Mouse (Mus musculus) CH12.LX (cell line): ENCODE data around the gene Ager. TPM values are rescaled to one million over a fixed set of nuclear protein-coding genes. Genes with fewer than 3 reads are reported as not detected.

ENCODE experiments used
- DNase-seq: peaks from one replicate; pipeline ENCODE4 v3.0.0-alpha.2; 2013; ENCODE audit errors: extremely low read depth
- H3K27ac ChIP-seq: 2 replicates; pipeline ENCODE4 v1.5.1; 2012; ENCODE audit warnings: low read depth, mild to moderate bottlenecking, control low read depth, moderate library complexity; ENCODE audit not compliant: insufficient read depth
- H3K27me3 ChIP-seq: replicated peaks from 2 replicates; pipeline ENCODE3; 2012; ENCODE audit warnings: inconsistent platforms
- H3K36me3 ChIP-seq, 2 experiments: replicated peaks in 1 of 2; 2 replicates each; pipeline versions ENCODE3 to v1.6.1; 2012; ENCODE audit warnings: inconsistent platforms in 1 of 2, low read length in 1 of 2, mild to moderate bottlenecking in 1 of 2, mixed read lengths in 1 of 2, moderate library complexity in 1 of 2; ENCODE audit not compliant: control insufficient read depth in 1 of 2, insufficient read depth in 1 of 2
- H3K4me1 ChIP-seq, 2 experiments: 2 replicates each; pipeline ENCODE4 v1.6.1; 2012; ENCODE audit warnings: inconsistent platforms in 1 of 2, moderate library complexity in 1 of 2; ENCODE audit not compliant: insufficient read depth in 2 of 2, control insufficient read depth in 1 of 2
- H3K4me2 ChIP-seq: 2 replicates; pipeline ENCODE4 v1.6.1; 2012; ENCODE audit warnings: low read depth, mild to moderate bottlenecking, control low read depth; ENCODE audit not compliant: poor library complexity, insufficient read depth, severe bottlenecking
- H3K4me3 ChIP-seq, 3 experiments: fragments of 150-350 bp in 1 of 3; sonication (generic) in 1 of 3; replicated peaks in 1 of 3; 2 replicates each; pipeline versions ENCODE3 to v1.5.1; 2011 to 2012; ENCODE audit warnings: low read depth in 2 of 3, low read length in 2 of 3, mild to moderate bottlenecking in 2 of 3, moderate library complexity in 2 of 3, control low read depth in 1 of 3, improper control_type of control experiment in 1 of 3, inconsistent platforms in 1 of 3, mixed read lengths in 1 of 3; ENCODE audit not compliant: poor library complexity in 1 of 3
- H3K79me2 ChIP-seq: replicated peaks from 2 replicates; pipeline ENCODE4 v1.6.1; 2012; ENCODE audit warnings: mild to moderate bottlenecking, moderate library complexity; ENCODE audit not compliant: control insufficient read depth, poor library complexity, insufficient read depth, severe bottlenecking; ENCODE audit errors: extremely low read depth
- H3K9ac ChIP-seq: 2 replicates; pipeline ENCODE4 v1.6.1; 2012; ENCODE audit warnings: low read depth, mild to moderate bottlenecking, control low read depth, moderate library complexity; ENCODE audit not compliant: insufficient read depth
- H3K9me3 ChIP-seq: replicated peaks from 2 replicates; pipeline ENCODE3; 2012; ENCODE audit warnings: low read length, inconsistent platforms, mixed read lengths
- BHLHE40 ChIP-seq: IDR thresholded peaks from 2 replicates; pipeline ENCODE4 v1.6.1; 2011; ENCODE audit warnings: mild to moderate bottlenecking, low read depth, low read length, improper control_type of control experiment
- CHD1 ChIP-seq: IDR thresholded peaks from 2 replicates; pipeline ENCODE4 v1.6.1; 2012; ENCODE audit warnings: low read depth, low read length, improper control_type of control experiment, inconsistent platforms
- CHD2 ChIP-seq: IDR thresholded peaks from 2 replicates; pipeline ENCODE4 v1.6.1; 2011; ENCODE audit warnings: low read length, improper control_type of control experiment
- CTCF ChIP-seq, 2 experiments: IDR thresholded peaks in 1 of 2; conservative IDR thresholded peaks in 1 of 2; 2 replicates each; pipeline ENCODE4 v1.5.1; 2011 to 2012; ENCODE audit warnings: low read depth in 2 of 2, low read length in 2 of 2, improper control_type of control experiment in 1 of 2, inconsistent platforms in 1 of 2, mild to moderate bottlenecking in 1 of 2, moderate library complexity in 1 of 2
- E2F4 ChIP-seq: IDR thresholded peaks from 2 replicates; pipeline ENCODE4 v1.6.1; 2011; ENCODE audit warnings: low read depth, low read length, improper control_type of control experiment; ENCODE audit not compliant: insufficient replicate concordance
- EP300 ChIP-seq: IDR thresholded peaks from 2 replicates; pipeline ENCODE4 v1.6.1; 2011; ENCODE audit warnings: low read length, improper control_type of control experiment
- ETS1 ChIP-seq: conservative IDR thresholded peaks from 2 replicates; pipeline ENCODE4 v1.6.1; 2012; ENCODE audit warnings: low read depth, mild to moderate bottlenecking, inconsistent platforms, low read length, improper control_type of control experiment, moderate library complexity
- GABPA ChIP-seq: IDR thresholded peaks from 2 replicates; pipeline ENCODE4 v1.6.1; 2012; ENCODE audit warnings: low read depth, low read length, improper control_type of control experiment, inconsistent platforms; ENCODE audit not compliant: insufficient replicate concordance
- HCFC1 ChIP-seq: IDR thresholded peaks from 2 replicates; pipeline ENCODE4 v1.6.1; 2012; ENCODE audit warnings: low read depth, mild to moderate bottlenecking, inconsistent platforms, low read length, improper control_type of control experiment
- KAT2A ChIP-seq: IDR thresholded peaks from 2 replicates; pipeline ENCODE4 v1.6.1; 2012; ENCODE audit warnings: low read length, improper control_type of control experiment, inconsistent platforms; ENCODE audit not compliant: insufficient replicate concordance
- MAFK ChIP-seq: IDR thresholded peaks from 2 replicates; pipeline ENCODE4 v1.6.1; 2011; ENCODE audit warnings: low read length, improper control_type of control experiment; ENCODE audit not compliant: insufficient replicate concordance
- MAX ChIP-seq: IDR thresholded peaks from 2 replicates; pipeline ENCODE4 v1.6.1; 2011; ENCODE audit warnings: low read length, improper control_type of control experiment
- MAZ ChIP-seq: IDR thresholded peaks from 2 replicates; pipeline ENCODE4 v1.6.1; 2012; ENCODE audit warnings: low read depth, mild to moderate bottlenecking, inconsistent platforms, low read length, improper control_type of control experiment, moderate library complexity
- MEF2A ChIP-seq: IDR thresholded peaks from 2 replicates; pipeline ENCODE4 v1.6.1; 2014; ENCODE audit warnings: low read depth, mild to moderate bottlenecking, inconsistent platforms, low read length, improper control_type of control experiment, borderline replicate concordance
- MXI1 ChIP-seq: IDR thresholded peaks from 2 replicates; pipeline ENCODE4 v1.6.1; 2011; ENCODE audit warnings: mild to moderate bottlenecking, low read depth, low read length, improper control_type of control experiment
- NELFE ChIP-seq: IDR thresholded peaks from 2 replicates; pipeline ENCODE4 v1.6.1; 2011; ENCODE audit warnings: low read depth, low read length, improper control_type of control experiment
- PAX5 ChIP-seq: IDR thresholded peaks from 2 replicates; pipeline ENCODE4 v1.6.1; 2012; ENCODE audit warnings: low read length, inconsistent platforms, mixed read lengths
- POLR2A ChIP-seq: IDR thresholded peaks from 2 replicates; pipeline ENCODE4 v1.6.1; 2011; ENCODE audit warnings: low read depth, mild to moderate bottlenecking, improper control_type of control experiment, low read length
- POLR2AphosphoS2 ChIP-seq: IDR thresholded peaks from 2 replicates; pipeline ENCODE4 v1.6.1; 2011; ENCODE audit warnings: low read depth, low read length, improper control_type of control experiment
- RAD21 ChIP-seq: IDR thresholded peaks from 2 replicates; pipeline ENCODE4 v1.6.1; 2011; ENCODE audit warnings: low read depth, mild to moderate bottlenecking, low read length, improper control_type of control experiment, moderate library complexity
- RCOR1 ChIP-seq: conservative IDR thresholded peaks from 2 replicates; pipeline ENCODE4 v1.6.1; 2012; ENCODE audit warnings: low read depth, mild to moderate bottlenecking, inconsistent platforms, low read length, improper control_type of control experiment
- SMC3 ChIP-seq: IDR thresholded peaks from 2 replicates; pipeline ENCODE4 v1.6.1; 2011; ENCODE audit warnings: low read depth, low read length, improper control_type of control experiment
- TBP ChIP-seq: conservative IDR thresholded peaks from 2 replicates; pipeline ENCODE4 v1.6.1; 2011; ENCODE audit warnings: low read depth, low read length, improper control_type of control experiment
- TCF12 ChIP-seq: IDR thresholded peaks from 2 replicates; pipeline ENCODE4 v1.6.1; 2014; ENCODE audit warnings: low read depth, mild to moderate bottlenecking, inconsistent platforms, low read length, improper control_type of control experiment
- UBTF ChIP-seq: IDR thresholded peaks from 2 replicates; pipeline ENCODE4 v1.6.1; 2012; ENCODE audit warnings: low read depth, mild to moderate bottlenecking, inconsistent platforms, low read length, improper control_type of control experiment, moderate library complexity
- USF1 ChIP-seq: IDR thresholded peaks from 2 replicates; pipeline ENCODE4 v1.6.1; 2014; ENCODE audit warnings: low read depth, mild to moderate bottlenecking, inconsistent platforms, low read length, improper control_type of control experiment
- USF2 ChIP-seq: conservative IDR thresholded peaks from 2 replicates; pipeline ENCODE4 v1.6.1; 2011; ENCODE audit warnings: low read depth, low read length, improper control_type of control experiment
- ZC3H11A ChIP-seq: IDR thresholded peaks from 2 replicates; pipeline ENCODE4 v1.6.1; 2012; ENCODE audit warnings: low read depth, mild to moderate bottlenecking, inconsistent platforms, low read length, improper control_type of control experiment
- dilution Hi-C: fragments of 300-500 bp; cut with MboI; formaldehyde crosslinking; loops from 2 replicates; pipeline ENCODE4 v1.14.3; 2020; ENCODE audit warnings: low sequenced_read_pairs; ENCODE audit not compliant: extremely low pct_unique_long_range_greater_than_20kb, extremely low pct_ligation_motif_present
- in situ Hi-C: fragments of 300-500 bp; cut with MboI; formaldehyde crosslinking; loops from 3 replicates; pipeline ENCODE4 v1.14.3; 2019; ENCODE audit warnings: low sequenced_read_pairs, low pct_ligation_motif_present, low pct_unique_long_range_greater_than_20kb, mixed read lengths
- polyA plus RNA-seq: library from polyadenylated mRNA; unstranded; fragments of >175 nt; gene quantifications from 2 replicates; pipeline ENCODE4 v1.2.1, GENCODE M21; 2012; ENCODE audit warnings: low read depth; ENCODE audit not compliant: insufficient read length
- total RNA-seq, 2 experiments: library from RNA; depleted of rRNA; stranded (reverse); fragments of 300-350 nt in 1 of 2; fragments of >200 nt in 1 of 2; gene quantifications; 2 replicates each; pipeline ENCODE4 v1.2.3; 2012 to 2014

Ager gene
- total and polyA plus RNA-seq, 3 experiments: 0.55 to 3.5 (median 0.81) TPM

DNA sequence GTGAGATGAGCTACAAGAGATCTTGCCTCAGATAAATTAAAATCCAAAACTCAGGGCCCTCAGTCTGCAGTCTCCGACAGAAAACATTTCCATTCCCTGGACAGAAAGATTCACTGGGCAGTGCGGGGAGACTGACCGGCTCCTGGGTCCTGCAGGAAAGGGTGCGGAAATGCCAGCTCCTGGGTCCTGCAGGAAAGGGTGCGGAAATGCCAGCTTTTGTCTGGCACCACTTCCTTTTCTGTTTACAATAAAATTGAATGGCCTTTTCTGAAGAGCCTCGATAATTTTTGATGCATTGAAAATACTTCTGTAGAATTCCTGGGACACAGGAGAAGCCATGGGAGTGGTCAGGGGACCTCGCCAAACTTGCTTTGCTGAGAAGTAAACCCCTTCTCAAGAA is 38.5 kb upstream of the Ager start:
- Histone ChIP-seq H3K4me3 (no peak overlapping the region), H3K79me2 (no peaks in the 10 kb centered on the region), H3K9me3 (no peaks in the 10 kb centered on the region), H3K4me1 (peaks cover 0 to 9% of the 10 kb centered on the region in 2 experiments; a peak in 2 of 4 replicates), H3K27me3 (peaks cover 7% of the 10 kb centered on the region), H3K4me2 (no peak overlapping the region), H3K36me3 (peaks cover 0 to 26% of the 10 kb centered on the region in 2 experiments), H3K9ac (no peak overlapping the region), H3K27ac (no peak overlapping the region)
- no peak for DNase-seq
- in situ Hi-C loops (loop anchor here (10.0 kb wide), 2 partner anchors 114 to 314 kb away; no protein-coding TSS in a partner anchor), dilution Hi-C loops (no loop called here)
- TF ChIP-seq MAZ (no peak), POLR2A (no peak), RAD21 (no peak), RCOR1 (no peak), E2F4 (no peak), USF1 (no peak), CHD1 (no peak), ZC3H11A (no peak), POLR2AphosphoS2 (no peak), CHD2 (no peak), USF2 (no peak), GABPA (no peak), ETS1 (no peak), MXI1 (no peak), MEF2A (no peak)

- Histone ChIP-seq H3K27ac (no peak overlapping the region), H3K4me2 (no peak overlapping the region), H3K9ac (no peak overlapping the region), H3K27me3 (peaks cover 15% of the 10 kb centered on the region), H3K79me2 (no peaks in the 10 kb centered on the region), H3K9me3 (no peaks in the 10 kb centered on the region), H3K36me3 (peaks cover 0 to 19% of the 10 kb centered on the region in 2 experiments), H3K4me1 (peaks cover 0 to 9% of the 10 kb centered on the region in 2 experiments; a peak in 2 of 4 replicates), H3K4me3 (no peak overlapping the region)
- TF ChIP-seq MEF2A: no peak
- TF ChIP-seq NELFE: no peak
- no peak for TF ChIP-seq KAT2A
- TF ChIP-seq PAX5: no peak
- no peak for TF ChIP-seq ETS1
- TF ChIP-seq EP300: no peak
- no peak for TF ChIP-seq TCF12
- TF ChIP-seq GABPA: no peak
- TF ChIP-seq CTCF (conservative IDR thresholded peaks at IDR 0.05 in 1 of 2, IDR thresholded peaks at IDR 0.05 in 1 of 2; ENCODE audit: low read depth in 2 of 2, low read length in 2 of 2): no peak
- no peak for TF ChIP-seq MAFK
- TF ChIP-seq TBP: no peak
- TF ChIP-seq UBTF: no peak
- no peak for TF ChIP-seq SMC3
- no peak for TF ChIP-seq POLR2A
- no peak for TF ChIP-seq BHLHE40
- TF ChIP-seq ZC3H11A: no peak
- TF ChIP-seq HCFC1: no peak
- TF ChIP-seq MAX: no peak
- no peak for TF ChIP-seq MAZ
- DNase-seq: no peak
- dilution Hi-C loops: no loop called here
- in situ Hi-C loops: loop anchor here (10.0 kb wide), 2 partner anchors 115 to 315 kb away; no protein-coding TSS in a partner anchor
Observed at GRCm38 (mm10) chr17:34559895-34560294, 37.8 kb upstream of the Ager start.
